Mouse (Mus musculus) CH12.LX (cell line): ENCODE results near the gene Dclk1. TPM values are rescaled to one million over a fixed set of nuclear protein-coding genes. Genes with fewer than 3 reads are reported as not detected.

Experiments used
- DNase-seq: peaks from one replicate; pipeline ENCODE4 v3.0.0-alpha.2; 2013; ENCODE audit errors: extremely low read depth
- H3K27ac ChIP-seq: 2 replicates; pipeline ENCODE4 v1.5.1; 2012; ENCODE audit warnings: low read depth, mild to moderate bottlenecking, control low read depth, moderate library complexity; ENCODE audit not compliant: insufficient read depth
- H3K27me3 ChIP-seq: replicated peaks from 2 replicates; pipeline ENCODE3; 2012; ENCODE audit warnings: inconsistent platforms
- H3K36me3 ChIP-seq, 2 experiments: replicated peaks in 1 of 2; 2 replicates each; pipeline versions ENCODE3 to v1.6.1; 2012; ENCODE audit warnings: inconsistent platforms in 1 of 2, low read length in 1 of 2, mild to moderate bottlenecking in 1 of 2, mixed read lengths in 1 of 2, moderate library complexity in 1 of 2; ENCODE audit not compliant: control insufficient read depth in 1 of 2, insufficient read depth in 1 of 2
- H3K4me1 ChIP-seq, 2 experiments: 2 replicates each; pipeline ENCODE4 v1.6.1; 2012; ENCODE audit warnings: inconsistent platforms in 1 of 2, moderate library complexity in 1 of 2; ENCODE audit not compliant: insufficient read depth in 2 of 2, control insufficient read depth in 1 of 2
- H3K4me2 ChIP-seq: 2 replicates; pipeline ENCODE4 v1.6.1; 2012; ENCODE audit warnings: low read depth, mild to moderate bottlenecking, control low read depth; ENCODE audit not compliant: poor library complexity, insufficient read depth, severe bottlenecking
- H3K4me3 ChIP-seq, 3 experiments: fragments of 150-350 bp in 1 of 3; sonication (generic) in 1 of 3; replicated peaks in 1 of 3; 2 replicates each; pipeline versions ENCODE3 to v1.5.1; 2011 to 2012; ENCODE audit warnings: low read depth in 2 of 3, low read length in 2 of 3, mild to moderate bottlenecking in 2 of 3, moderate library complexity in 2 of 3, control low read depth in 1 of 3, improper control_type of control experiment in 1 of 3, inconsistent platforms in 1 of 3, mixed read lengths in 1 of 3; ENCODE audit not compliant: poor library complexity in 1 of 3
- H3K79me2 ChIP-seq: replicated peaks from 2 replicates; pipeline ENCODE4 v1.6.1; 2012; ENCODE audit warnings: mild to moderate bottlenecking, moderate library complexity; ENCODE audit not compliant: control insufficient read depth, poor library complexity, insufficient read depth, severe bottlenecking; ENCODE audit errors: extremely low read depth
- H3K9ac ChIP-seq: 2 replicates; pipeline ENCODE4 v1.6.1; 2012; ENCODE audit warnings: low read depth, mild to moderate bottlenecking, control low read depth, moderate library complexity; ENCODE audit not compliant: insufficient read depth
- H3K9me3 ChIP-seq: replicated peaks from 2 replicates; pipeline ENCODE3; 2012; ENCODE audit warnings: low read length, inconsistent platforms, mixed read lengths
- BHLHE40 ChIP-seq: IDR thresholded peaks from 2 replicates; pipeline ENCODE4 v1.6.1; 2011; ENCODE audit warnings: mild to moderate bottlenecking, low read depth, low read length, improper control_type of control experiment
- CHD2 ChIP-seq: IDR thresholded peaks from 2 replicates; pipeline ENCODE4 v1.6.1; 2011; ENCODE audit warnings: low read length, improper control_type of control experiment
- CTCF ChIP-seq, 2 experiments: IDR thresholded peaks in 1 of 2; conservative IDR thresholded peaks in 1 of 2; 2 replicates each; pipeline ENCODE4 v1.5.1; 2011 to 2012; ENCODE audit warnings: low read depth in 2 of 2, low read length in 2 of 2, improper control_type of control experiment in 1 of 2, inconsistent platforms in 1 of 2, mild to moderate bottlenecking in 1 of 2, moderate library complexity in 1 of 2
- ELF1 ChIP-seq: IDR thresholded peaks from 2 replicates; pipeline ENCODE4 v1.6.1; 2014; ENCODE audit warnings: low read depth, mild to moderate bottlenecking, inconsistent platforms, low read length, improper control_type of control experiment
- EP300 ChIP-seq: IDR thresholded peaks from 2 replicates; pipeline ENCODE4 v1.6.1; 2011; ENCODE audit warnings: low read length, improper control_type of control experiment
- IRF4 ChIP-seq: IDR thresholded peaks from 2 replicates; pipeline ENCODE4 v1.6.1; 2014; ENCODE audit warnings: low read depth, mild to moderate bottlenecking, inconsistent platforms, low read length, improper control_type of control experiment
- JUN ChIP-seq: IDR thresholded peaks from 2 replicates; pipeline ENCODE4 v1.6.1; 2011; ENCODE audit warnings: low read depth, mild to moderate bottlenecking, low read length, improper control_type of control experiment, moderate library complexity; ENCODE audit not compliant: insufficient read depth
- JUND ChIP-seq: conservative IDR thresholded peaks from 2 replicates; pipeline ENCODE4 v1.6.1; 2011; ENCODE audit warnings: low read depth, low read length, improper control_type of control experiment
- MAZ ChIP-seq: IDR thresholded peaks from 2 replicates; pipeline ENCODE4 v1.6.1; 2012; ENCODE audit warnings: low read depth, mild to moderate bottlenecking, inconsistent platforms, low read length, improper control_type of control experiment, moderate library complexity
- MEF2A ChIP-seq: IDR thresholded peaks from 2 replicates; pipeline ENCODE4 v1.6.1; 2014; ENCODE audit warnings: low read depth, mild to moderate bottlenecking, inconsistent platforms, low read length, improper control_type of control experiment, borderline replicate concordance
- MYC ChIP-seq: IDR thresholded peaks from 2 replicates; pipeline ENCODE4 v1.6.1; 2011; ENCODE audit warnings: low read depth, mild to moderate bottlenecking, improper control_type of control experiment, low read length
- NELFE ChIP-seq: IDR thresholded peaks from 2 replicates; pipeline ENCODE4 v1.6.1; 2011; ENCODE audit warnings: low read depth, low read length, improper control_type of control experiment
- NRF1 ChIP-seq: IDR thresholded peaks from 2 replicates; pipeline ENCODE4 v1.6.1; 2014; ENCODE audit warnings: low read depth, mild to moderate bottlenecking, inconsistent platforms, low read length, improper control_type of control experiment, moderate library complexity
- PAX5 ChIP-seq: IDR thresholded peaks from 2 replicates; pipeline ENCODE4 v1.6.1; 2012; ENCODE audit warnings: low read length, inconsistent platforms, mixed read lengths
- POLR2A ChIP-seq: IDR thresholded peaks from 2 replicates; pipeline ENCODE4 v1.6.1; 2011; ENCODE audit warnings: low read depth, mild to moderate bottlenecking, improper control_type of control experiment, low read length
- SIN3A ChIP-seq: IDR thresholded peaks from 2 replicates; pipeline ENCODE4 v1.6.1; 2012; ENCODE audit warnings: low read length, improper control_type of control experiment, inconsistent platforms
- SMC3 ChIP-seq: IDR thresholded peaks from 2 replicates; pipeline ENCODE4 v1.6.1; 2011; ENCODE audit warnings: low read depth, low read length, improper control_type of control experiment
- USF1 ChIP-seq: IDR thresholded peaks from 2 replicates; pipeline ENCODE4 v1.6.1; 2014; ENCODE audit warnings: low read depth, mild to moderate bottlenecking, inconsistent platforms, low read length, improper control_type of control experiment
- ZC3H11A ChIP-seq: IDR thresholded peaks from 2 replicates; pipeline ENCODE4 v1.6.1; 2012; ENCODE audit warnings: low read depth, mild to moderate bottlenecking, inconsistent platforms, low read length, improper control_type of control experiment
- dilution Hi-C: fragments of 300-500 bp; cut with MboI; formaldehyde crosslinking; loops from 2 replicates; pipeline ENCODE4 v1.14.3; 2020; ENCODE audit warnings: low sequenced_read_pairs; ENCODE audit not compliant: extremely low pct_unique_long_range_greater_than_20kb, extremely low pct_ligation_motif_present
- in situ Hi-C: fragments of 300-500 bp; cut with MboI; formaldehyde crosslinking; loops from 3 replicates; pipeline ENCODE4 v1.14.3; 2019; ENCODE audit warnings: low sequenced_read_pairs, low pct_ligation_motif_present, low pct_unique_long_range_greater_than_20kb, mixed read lengths
- polyA plus RNA-seq: library from polyadenylated mRNA; unstranded; fragments of >175 nt; gene quantifications from 2 replicates; pipeline ENCODE4 v1.2.1, GENCODE M21; 2012; ENCODE audit warnings: low read depth; ENCODE audit not compliant: insufficient read length
- total RNA-seq, 2 experiments: library from RNA; depleted of rRNA; stranded (reverse); fragments of 300-350 nt in 1 of 2; fragments of >200 nt in 1 of 2; gene quantifications; 2 replicates each; pipeline ENCODE4 v1.2.3; 2012 to 2014

Dclk1 gene
- total and polyA plus RNA-seq, 3 experiments, result not detected

DNA sequence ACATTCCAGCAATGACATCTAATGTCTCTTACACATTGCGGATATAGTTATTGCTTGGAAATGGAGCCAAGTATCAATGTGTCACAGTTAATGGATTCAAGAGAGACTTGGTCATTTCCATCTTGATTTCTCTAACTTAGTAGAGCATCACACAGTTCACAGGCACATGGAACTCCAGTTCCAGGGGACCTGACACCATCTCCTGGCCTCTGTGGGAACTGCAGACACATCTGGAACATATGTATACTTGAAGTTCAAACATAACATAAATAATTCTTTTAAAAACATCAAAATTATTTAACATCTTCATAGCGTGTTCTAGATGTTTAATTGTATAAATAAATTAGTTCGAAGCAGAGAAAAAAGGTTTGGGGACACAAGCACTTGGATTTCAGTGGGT, 34.3 kb downstream of the Dclk1 start:
- Histone ChIP-seq H3K4me3 (no peak overlapping the region), H3K27ac (no peak overlapping the region), H3K4me1 (no peaks in the 10 kb centered on the region), H3K27me3 (no peaks in the 10 kb centered on the region), H3K79me2 (no peaks in the 10 kb centered on the region), H3K9me3 (peaks cover 65% of the 10 kb centered on the region), H3K4me2 (no peak overlapping the region), H3K9ac (no peak overlapping the region), H3K36me3 (no peaks in the 10 kb centered on the region)
- DNase-seq, result no peak
- in situ Hi-C loops, result no loop called here
- TF ChIP-seq EP300, result no peak
- TF ChIP-seq SMC3, result no peak
- TF ChIP-seq CHD2, result no peak
- TF ChIP-seq MAZ, result no peak
- TF ChIP-seq ZC3H11A, result no peak
- no peak for TF ChIP-seq JUND
- TF ChIP-seq JUN, result no peak
- TF ChIP-seq MEF2A, result no peak
- no peak for TF ChIP-seq ELF1
- no peak for TF ChIP-seq USF1
- TF ChIP-seq IRF4, result no peak
- dilution Hi-C loops, result no loop called here

DNA sequence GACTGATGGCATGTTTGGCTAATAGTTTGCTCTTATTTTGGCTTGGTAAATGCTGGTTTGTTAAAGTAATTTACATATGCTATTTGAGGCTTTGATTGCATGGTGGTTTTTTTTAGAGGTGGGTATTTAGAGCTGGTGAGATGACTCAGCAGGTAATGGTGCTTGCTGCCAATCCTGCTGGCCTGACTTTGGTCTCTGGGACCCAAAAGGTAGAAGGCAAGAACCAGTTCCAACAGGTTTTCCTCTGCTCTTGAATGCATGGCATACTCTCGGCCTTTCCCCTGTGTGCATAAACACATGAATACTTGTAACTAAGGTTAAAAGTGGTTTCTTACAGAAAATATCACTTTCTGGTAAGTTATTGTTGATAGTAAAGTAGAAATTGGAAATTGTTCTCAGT, 34.7 kb downstream of the Dclk1 start:
- peaks cover 67% of the 10 kb centered on the region for H3K9me3 ChIP-seq
- no peak overlapping the region for H3K9ac ChIP-seq
- no peak overlapping the region for H3K27ac ChIP-seq
- H3K79me2 ChIP-seq, result no peaks in the 10 kb centered on the region
- H3K27me3 ChIP-seq, result no peaks in the 10 kb centered on the region
- no peaks in the 10 kb centered on the region for H3K36me3 ChIP-seq
- in situ Hi-C loops, result no loop called here
- no peaks in the 10 kb centered on the region for H3K4me1 ChIP-seq
- dilution Hi-C loops, result no loop called here
- H3K4me2 ChIP-seq, result no peak overlapping the region
- no peak overlapping the region for H3K4me3 ChIP-seq
- no peak for DNase-seq
- TF ChIP-seq CTCF (conservative IDR thresholded peaks at IDR 0.05 in 1 of 2, IDR thresholded peaks at IDR 0.05 in 1 of 2; ENCODE audit: low read depth in 2 of 2, low read length in 2 of 2), result no peak
- no peak for TF ChIP-seq POLR2A
- TF ChIP-seq NELFE, result no peak
- no peak for TF ChIP-seq SIN3A
- TF ChIP-seq PAX5, result no peak
- no peak for TF ChIP-seq BHLHE40
- no peak for TF ChIP-seq NRF1
- no peak for TF ChIP-seq MYC
- no peak for TF ChIP-seq JUN
